Mouse (Mus musculus): ENCODE results near the gene Mapk13.

- TF ChIP-seq RCOR1 (IDR thresholded peaks at IDR 0.05; ENCODE audit: low read depth, low read length) (peak; percentile 56; the same call in 1 of the 2 replicates), UBTF (IDR thresholded peaks at IDR 0.05; ENCODE audit: borderline replicate concordance, insufficient read depth, low read depth, low read length) (no peak), EP300 (IDR thresholded peaks at IDR 0.05; ENCODE audit: low read depth in 1 of 2, low read length in 2 of 2) (peak; percentile 76 to 89), CTCF (IDR thresholded peaks at IDR 0.05 in 2 of 3, conservative IDR thresholded peaks at IDR 0.05 in 1 of 3; ENCODE audit: control insufficient read depth in 1 of 3, insufficient read depth in 1 of 3, low read depth in 2 of 3, low read length in 3 of 3, poor library complexity in 1 of 3, severe bottlenecking in 1 of 3) (no peak), TAL1 (IDR thresholded peaks at IDR 0.05; ENCODE audit: low read length) (peak; percentile 92), POLR2A (IDR thresholded peaks at IDR 0.05; ENCODE audit: control insufficient read depth in 1 of 2, insufficient read depth in 1 of 2, low read depth in 1 of 2, low read length in 2 of 2, poor library complexity in 1 of 2) (no peak), MAZ (IDR thresholded peaks at IDR 0.05; ENCODE audit: low read depth, low read length) (no peak), BHLHE40 (IDR thresholded peaks at IDR 0.05; ENCODE audit: borderline replicate concordance, low read depth, low read length) (no peak), NELFE (IDR thresholded peaks at IDR 0.05; ENCODE audit: low read depth, low read length) (no peak), MYC (IDR thresholded peaks at IDR 0.05; ENCODE audit: low read depth, low read length) (0 out of 2 replicates have a peak, but pooled peaks have one; percentile 10)
These were observed 54.1 kb downstream of the Mapk13 start for GRCm38 (mm10) chr17:28823004-28823745.

Measured in MEL (cell line).